Mouse (Mus musculus) testis, adult 2 months (tissue): ENCODE data around the gene Mmrn2. TPM values are rescaled to one million over a fixed set of nuclear protein-coding genes. Genes with fewer than 3 reads are reported as not detected.

Experiments
- H3K27ac ChIP-seq: fragments of 200-500 bp; 2 replicates; pipeline ENCODE4 v1.5.1; 2012; ENCODE audit warnings: low read depth, low read length; ENCODE audit not compliant: control insufficient read depth, insufficient read depth
- H3K27me3 ChIP-seq: fragments of 200-500 bp; 2 replicates; pipeline ENCODE4 v1.6.1; 2012; ENCODE audit warnings: mild to moderate bottlenecking, low read length, moderate library complexity; ENCODE audit not compliant: control insufficient read depth, insufficient read depth
- H3K36me3 ChIP-seq: fragments of 200-500 bp; 2 replicates; pipeline ENCODE4 v1.6.1; 2012; ENCODE audit warnings: mild to moderate bottlenecking, low read length; ENCODE audit not compliant: control insufficient read depth, insufficient read depth
- H3K4me1 ChIP-seq: fragments of 200-500 bp; 2 replicates; pipeline ENCODE4 v1.6.1; 2012; ENCODE audit warnings: low read length; ENCODE audit not compliant: control insufficient read depth, insufficient read depth
- H3K4me3 ChIP-seq: fragments of 200-500 bp; 2 replicates; pipeline ENCODE4 v1.5.1; 2012; ENCODE audit warnings: low read depth, mild to moderate bottlenecking, low read length, moderate library complexity, mixed read lengths; ENCODE audit not compliant: control insufficient read depth
- CTCF ChIP-seq: fragments of 200-500 bp; IDR thresholded peaks from 2 replicates; pipeline ENCODE4 v1.5.1; 2012; ENCODE audit warnings: low read depth, mild to moderate bottlenecking, inconsistent platforms, low read length, moderate library complexity; ENCODE audit not compliant: control insufficient read depth, insufficient read depth, insufficient replicate concordance
- POLR2A ChIP-seq: fragments of 200-500 bp; IDR thresholded peaks from 2 replicates; pipeline ENCODE4 v1.6.1; 2012; ENCODE audit warnings: low read depth, mild to moderate bottlenecking, inconsistent platforms, low read length, moderate library complexity; ENCODE audit not compliant: control insufficient read depth
- polyA plus RNA-seq: library from polyadenylated mRNA; depleted of rRNA; stranded (reverse); fragments of >200 nt; gene quantifications from 2 replicates; pipeline ENCODE4 v1.2.3, GENCODE M21; 2012; rRNA removed

Mmrn2 gene
- 0.51 and 0.82 TPM in 2 replicates for polyA plus RNA-seq

DNA sequence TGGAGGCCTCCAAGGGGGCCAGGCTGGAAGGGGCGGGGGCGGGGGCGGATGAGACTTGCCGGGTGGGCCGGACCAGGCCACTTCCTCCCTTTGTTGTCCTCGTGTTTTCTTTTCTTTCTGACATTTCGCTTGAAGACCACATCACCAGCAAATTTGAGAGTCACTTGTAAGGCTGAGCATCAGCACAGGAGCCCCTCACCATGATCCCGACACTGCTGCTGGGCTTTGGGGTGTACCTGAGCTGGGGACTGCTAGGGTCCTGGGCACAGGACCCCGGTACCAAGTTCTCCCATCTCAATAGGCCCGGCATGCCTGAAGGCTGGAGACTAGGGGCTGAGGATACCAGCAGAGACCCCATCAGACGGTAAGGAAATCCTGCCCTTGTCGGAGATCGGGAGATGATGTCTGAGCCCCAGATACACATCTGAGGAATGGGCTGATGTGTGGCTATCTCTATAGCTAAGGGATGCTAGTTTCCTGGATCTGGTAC is at the start of gene Mmrn2:
Gene Mmrn2, plus strand, starts transcription at position 51 of the 490 bp plus-strand sequence.
- Histone ChIP-seq H3K4me1 (peaks cover 4% of the 10 kb centered on the region; the same call in 1 of the 2 replicates), H3K4me3 (no peak within 1 kb of the TSS), H3K27ac (no peak within 1 kb of the TSS), H3K36me3 (no peaks in the 10 kb centered on the region), H3K27me3 (no peaks in the 10 kb centered on the region)
- TF ChIP-seq POLR2A: no peak
- no peak for TF ChIP-seq CTCF

DNA sequence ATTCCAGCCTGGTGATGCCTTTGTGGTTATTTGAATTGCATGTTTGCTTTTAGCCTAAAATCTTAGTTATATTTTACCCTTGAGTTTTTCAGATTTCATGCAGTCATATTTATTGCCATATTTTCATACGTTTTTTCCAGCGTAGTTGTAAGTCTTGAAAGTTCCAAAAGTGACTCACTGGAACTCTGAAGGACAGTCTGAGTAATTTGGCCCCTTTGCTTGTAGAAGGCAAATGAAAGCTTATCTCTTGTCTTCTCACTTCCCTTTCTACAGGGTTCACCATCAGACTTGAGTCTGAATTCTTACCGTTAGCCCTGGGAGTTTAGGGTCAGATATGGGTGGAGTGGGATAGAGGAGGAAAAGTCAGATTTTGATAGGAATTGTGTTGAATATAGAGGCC is 48.7 kb upstream of the Mmrn2 start:
- no peak overlapping the region for H3K4me3 ChIP-seq
- no peaks in the 10 kb centered on the region; the same call in 1 of the 2 replicates for H3K36me3 ChIP-seq
- TF ChIP-seq CTCF (no peak), POLR2A (no peak)
- H3K4me1 ChIP-seq: no peaks in the 10 kb centered on the region
- H3K27me3 ChIP-seq: no peaks in the 10 kb centered on the region
- H3K27ac ChIP-seq: no peak overlapping the region

DNA sequence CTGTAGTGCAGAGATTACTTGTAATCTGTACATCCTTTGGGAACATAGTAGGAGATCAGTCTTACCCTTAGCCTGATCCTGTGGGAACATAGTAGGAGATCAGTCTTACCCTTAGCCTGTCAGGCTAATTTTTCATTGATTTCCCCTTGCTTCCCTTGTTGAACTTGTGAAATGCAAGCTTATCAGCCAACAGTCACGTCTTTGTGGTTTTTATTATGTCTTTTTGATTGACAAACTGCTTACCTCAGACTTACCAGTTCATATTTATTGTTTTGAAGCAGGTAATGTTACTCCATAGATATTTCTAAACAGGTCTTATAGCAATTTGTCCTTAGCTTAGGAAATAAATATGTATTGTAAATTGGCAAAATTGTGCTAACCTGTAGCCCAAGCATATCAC is 47.6 kb upstream of the Mmrn2 start:
- H3K36me3 ChIP-seq: no peaks in the 10 kb centered on the region; the same call in 1 of the 2 replicates
- H3K4me3 ChIP-seq: no peak overlapping the region
- H3K27me3 ChIP-seq: no peaks in the 10 kb centered on the region
- TF ChIP-seq POLR2A: no peak
- no peaks in the 10 kb centered on the region for H3K4me1 ChIP-seq
- H3K27ac ChIP-seq: no peak overlapping the region

DNA sequence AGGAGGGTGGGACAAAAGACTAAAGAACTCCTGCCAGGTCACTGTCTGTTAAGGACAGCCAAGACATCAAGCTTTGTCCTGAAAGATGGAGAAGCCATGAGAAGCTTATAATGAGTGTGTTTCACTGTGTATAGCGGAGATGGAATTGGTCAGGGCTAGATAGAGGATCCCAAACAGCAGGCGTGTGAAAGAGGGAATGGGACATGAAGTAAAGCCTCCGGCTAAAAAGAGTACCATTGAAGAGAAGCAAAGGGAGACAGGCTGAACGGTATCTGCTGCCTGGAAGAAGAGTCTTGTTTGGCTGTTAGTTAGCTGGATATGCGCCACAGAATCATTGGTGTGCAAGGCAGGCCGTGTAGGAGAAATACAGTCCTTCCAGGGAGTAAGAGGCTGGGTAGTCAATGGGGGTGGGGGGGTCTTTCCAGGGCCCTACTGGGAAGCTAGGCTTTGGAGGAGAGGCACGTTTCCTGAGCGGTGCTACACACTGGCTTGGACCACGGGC is 44.6 kb upstream of the Mmrn2 start:
- no peak overlapping the region for H3K27ac ChIP-seq
- H3K36me3 ChIP-seq: peaks cover 2% of the 10 kb centered on the region
- no peak overlapping the region for H3K4me3 ChIP-seq

DNA sequence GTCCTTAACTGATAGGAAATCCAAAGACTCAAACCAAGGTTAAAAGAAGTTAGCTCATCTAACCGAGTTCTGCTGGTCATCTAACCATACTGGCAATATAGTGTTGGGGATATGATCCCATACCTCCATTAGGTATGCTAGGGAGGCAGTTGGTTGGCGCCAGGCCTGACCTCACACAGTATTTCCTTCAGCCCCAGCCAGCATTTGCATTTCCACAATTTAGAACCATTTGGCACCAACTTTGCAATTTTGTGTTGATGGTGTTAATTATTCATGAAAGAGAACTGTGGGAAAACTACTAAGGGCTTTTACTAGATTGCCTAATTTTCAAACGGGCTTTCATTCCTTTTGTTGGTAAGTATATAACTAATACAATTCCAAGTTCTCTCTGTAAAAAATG is 43.4 kb upstream of the Mmrn2 start:
- TF ChIP-seq CTCF: no peak
- TF ChIP-seq POLR2A: no peak
- H3K4me3 ChIP-seq: no peak overlapping the region
- H3K27ac ChIP-seq: no peak overlapping the region
- H3K27me3 ChIP-seq: no peaks in the 10 kb centered on the region
- H3K36me3 ChIP-seq: peaks cover 2% of the 10 kb centered on the region
- no peaks in the 10 kb centered on the region for H3K4me1 ChIP-seq

More for the DNA sequence above, 44.6 kb upstream of the Mmrn2 start:
- no peaks in the 10 kb centered on the region for H3K4me1 ChIP-seq
- no peaks in the 10 kb centered on the region for H3K27me3 ChIP-seq
- TF ChIP-seq POLR2A (no peak), CTCF (no peak)

DNA sequence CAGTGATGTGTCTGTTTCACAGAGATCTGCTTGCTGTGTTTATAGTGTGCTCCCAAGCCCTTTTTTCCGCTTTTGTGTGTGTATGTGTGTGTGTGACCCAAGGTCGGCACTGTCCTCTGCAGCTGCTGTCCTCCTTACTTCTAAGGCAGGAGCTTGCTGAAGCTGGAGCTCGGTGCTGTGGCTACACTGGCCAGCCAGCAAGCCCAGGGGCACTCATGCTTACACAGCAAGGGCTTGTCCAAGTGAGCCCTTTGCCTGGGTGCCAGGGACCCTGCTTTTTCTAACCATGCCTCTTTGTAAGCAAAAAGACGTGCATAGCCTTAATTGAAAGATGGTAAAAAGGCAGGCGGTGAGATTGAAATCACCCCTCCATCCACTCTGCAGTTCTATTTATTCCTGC is 42.8 kb upstream of the Mmrn2 start:
- H3K4me3 ChIP-seq: no peak overlapping the region
- H3K27me3 ChIP-seq: no peaks in the 10 kb centered on the region
- no peak overlapping the region for H3K27ac ChIP-seq
- H3K4me1 ChIP-seq: no peaks in the 10 kb centered on the region
- peaks cover 2% of the 10 kb centered on the region for H3K36me3 ChIP-seq
- TF ChIP-seq CTCF (no peak), POLR2A (no peak)

DNA sequence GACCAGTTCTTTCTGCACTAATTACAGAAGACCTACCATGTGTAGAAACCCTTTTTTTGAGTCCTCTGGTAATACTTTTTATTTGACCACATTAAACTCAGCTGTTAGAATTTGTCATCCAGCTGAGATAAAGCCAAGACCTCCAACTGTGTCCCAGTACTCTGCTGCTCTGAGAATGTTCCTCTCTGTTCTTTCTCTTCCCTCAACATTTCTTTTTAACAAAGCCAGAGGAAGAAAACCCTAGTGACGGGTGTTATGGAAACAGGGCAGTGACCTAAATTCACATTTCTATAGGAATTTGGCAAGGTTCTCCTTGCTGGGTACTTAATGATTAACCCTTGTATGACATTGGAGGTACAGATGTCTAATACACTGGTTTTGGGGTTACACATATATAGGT is 35.8 kb upstream of the Mmrn2 start:
- no peak for TF ChIP-seq POLR2A
- no peak for TF ChIP-seq CTCF
- Histone ChIP-seq H3K4me3 (no peak overlapping the region), H3K4me1 (no peaks in the 10 kb centered on the region), H3K27ac (no peak overlapping the region), H3K27me3 (no peaks in the 10 kb centered on the region), H3K36me3 (peaks cover 2% of the 10 kb centered on the region; the same call in 1 of the 2 replicates)

DNA sequence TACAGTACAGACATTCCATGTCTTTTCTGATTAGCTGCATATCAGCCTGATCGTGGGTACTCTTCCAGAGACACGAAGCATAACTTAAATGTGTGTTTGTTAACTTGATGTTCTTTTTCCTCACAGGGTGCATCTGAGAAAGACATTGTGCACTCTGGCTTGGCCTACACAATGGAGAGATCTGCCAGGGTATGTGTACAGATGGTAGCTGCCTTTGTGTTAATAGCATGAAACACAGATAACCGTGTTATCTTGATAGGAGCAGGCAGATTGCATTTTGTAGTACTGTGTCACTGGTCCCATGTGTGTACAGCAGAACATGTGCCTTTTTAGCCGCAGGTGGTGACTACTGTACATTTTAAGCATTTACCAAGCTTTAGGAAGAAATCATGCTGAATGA is 33.3 kb upstream of the Mmrn2 start:
- TF ChIP-seq CTCF: no peak
- TF ChIP-seq POLR2A: no peak
- no peak overlapping the region for H3K27ac ChIP-seq
- no peaks in the 10 kb centered on the region for H3K4me1 ChIP-seq
- H3K4me3 ChIP-seq: no peak overlapping the region
- no peaks in the 10 kb centered on the region; the same call in 1 of the 2 replicates for H3K36me3 ChIP-seq
- no peaks in the 10 kb centered on the region for H3K27me3 ChIP-seq
